Mouse (Mus musculus) heart, postnatal 14 days (tissue): ENCODE data around the gene Fam149b. TPM values are rescaled to one million over a fixed set of nuclear protein-coding genes. Genes with fewer than 3 reads are reported as not detected.
A peak's percentile ranks its signal among the peaks of the same experiment; 100 is the strongest.
"Not testable (repeated sequence)": the region's sequence is repeated elsewhere in the genome, so short reads cannot be mapped to it uniquely, and the experiment has no call there.

Source experiments
- DNase-seq, 2 experiments: peaks; one replicate each; pipeline ENCODE4 v3.0.0; 2021 to 2022
- intact Hi-C: fragments of 180-260 bp; cut with DNase I; formaldehyde crosslinking; loops from one replicate; pipeline ENCODE4 v1.15.1; 2025
- long read RNA-seq, 2 experiments: library from polyadenylated mRNA; stranded (forward); transcript quantifications; one replicate each; pipeline ENCODE4 v2.0.0; 2021
- total RNA-seq, 2 experiments: library from RNA; stranded (reverse); gene quantifications; 2 replicates each; pipeline ENCODE4 v1.2.3; 2021

Gene Fam149b
- total RNA-seq: 10 to 100 TPM; 32.1 to 34.7 TPM
- long read RNA-seq, experiment 1, full-length matches to known transcripts: 22 of 79 reads
- long read RNA-seq, experiment 1, partial matches to known transcripts: 25 of 79 reads
- long read RNA-seq, experiment 1, other reads (novel, unspliced or antisense): 32 of 79 reads
- long read RNA-seq, experiment 2, full-length matches to known transcripts: 11 of 43 reads
- long read RNA-seq, experiment 2, partial matches to known transcripts: 6 of 43 reads
- long read RNA-seq, experiment 2, other reads (novel, unspliced or antisense): 26 of 43 reads

DNA sequence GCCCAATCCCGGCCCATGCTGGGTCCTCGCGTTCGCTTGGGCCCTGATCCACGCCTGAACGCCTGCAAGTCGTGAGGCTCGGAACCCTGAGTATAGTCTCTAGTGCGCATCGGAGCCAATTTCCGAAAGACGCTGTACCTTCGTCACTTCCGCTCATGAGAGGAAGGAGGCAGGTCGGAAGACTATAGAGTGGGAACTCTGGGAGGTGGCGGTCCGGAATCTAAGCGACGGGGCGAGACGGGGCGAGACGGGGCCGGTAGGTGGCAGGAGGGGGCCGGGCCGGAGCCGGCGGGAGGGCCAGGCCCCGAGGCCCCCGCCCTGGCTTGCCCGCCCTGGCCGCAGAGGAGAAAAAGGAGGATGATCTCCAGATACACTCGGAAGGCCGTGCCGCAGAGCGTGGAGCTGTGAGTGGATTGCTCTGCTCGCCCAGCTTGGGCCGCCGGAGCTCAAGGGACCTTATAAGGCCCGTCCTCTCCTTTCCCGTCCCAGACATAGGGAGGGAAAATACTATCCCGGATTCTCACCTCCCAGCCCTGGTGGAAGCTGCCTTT is at the start of gene Fam149b, which contains the start of gene Ecd:
Gene Fam149b (plus strand): TSS at position 172 of the 551 bp plus-strand sequence.
Gene Ecd (minus strand): TSS at position 131 of the 551 bp plus-strand sequence.
- peak; percentile 90 to 95 for DNase-seq
- intact Hi-C loops: loop anchor here (2.0 kb wide), 1 partner anchor 43 kb away; no protein-coding TSS in a partner anchor

DNA sequence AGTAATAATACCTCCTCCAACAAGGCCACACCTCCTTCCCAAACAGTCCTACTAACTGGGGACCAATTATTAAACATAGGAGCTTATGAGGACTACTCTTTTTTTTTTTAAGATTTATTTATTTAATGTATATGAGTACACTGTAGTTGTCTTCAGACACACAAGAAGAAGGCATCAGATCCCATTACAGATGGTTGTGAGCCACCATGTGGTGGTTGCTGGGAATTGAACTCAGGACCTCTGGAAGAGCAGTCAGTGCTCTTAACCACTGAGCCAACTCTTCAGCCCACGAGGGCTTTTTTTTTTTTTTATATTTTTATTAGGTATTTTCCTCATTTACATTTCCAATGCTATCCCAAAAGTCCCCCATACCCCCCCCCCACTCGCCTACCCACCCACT is 42.9 kb upstream of the Fam149b start:
- DNase-seq, intact Hi-C loops: not testable (repeated sequence)

DNA sequence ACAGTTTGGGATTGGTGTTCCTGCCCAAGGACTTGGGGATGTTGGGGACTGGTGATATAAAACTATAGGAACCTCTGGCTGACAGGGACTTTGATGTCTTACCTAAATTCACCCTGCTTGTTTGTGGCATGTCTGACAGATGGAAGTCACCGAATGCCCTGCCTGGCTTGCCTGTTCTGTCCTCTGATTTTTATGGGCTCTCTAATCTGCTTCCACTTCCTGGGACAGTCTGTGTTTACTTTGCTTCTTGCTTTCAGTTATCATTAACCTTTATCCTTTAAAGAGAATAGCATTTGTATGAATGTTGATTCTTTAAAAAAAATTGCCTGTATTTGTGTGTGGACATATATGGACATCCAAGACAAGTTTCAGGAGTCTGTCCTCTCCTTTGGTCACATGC is 32.8 kb upstream of the Fam149b start:
- no peak for DNase-seq
- intact Hi-C loops: no loop called here

DNA sequence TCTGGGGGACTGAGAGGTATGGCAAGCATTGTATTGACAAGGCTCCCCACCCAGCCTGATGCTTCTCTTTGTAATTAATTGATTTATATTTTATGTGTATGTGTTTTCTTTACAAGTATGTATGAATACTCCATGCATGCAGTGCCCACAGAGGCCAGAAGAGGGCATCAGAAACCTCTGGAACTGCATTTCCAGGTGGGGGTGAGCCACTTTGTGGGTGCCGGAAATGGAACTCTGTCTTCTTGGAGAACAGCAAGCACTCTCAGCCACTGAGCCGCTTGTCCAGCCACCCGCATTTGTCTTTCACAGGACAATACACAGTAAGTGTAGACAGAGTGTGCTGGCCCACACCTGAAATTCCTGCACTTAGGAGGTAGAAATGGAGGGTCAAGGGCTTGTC is 28.5 kb upstream of the Fam149b start:
- peak; percentile 18 to 52 for DNase-seq
- intact Hi-C loops: no loop called here

DNA sequence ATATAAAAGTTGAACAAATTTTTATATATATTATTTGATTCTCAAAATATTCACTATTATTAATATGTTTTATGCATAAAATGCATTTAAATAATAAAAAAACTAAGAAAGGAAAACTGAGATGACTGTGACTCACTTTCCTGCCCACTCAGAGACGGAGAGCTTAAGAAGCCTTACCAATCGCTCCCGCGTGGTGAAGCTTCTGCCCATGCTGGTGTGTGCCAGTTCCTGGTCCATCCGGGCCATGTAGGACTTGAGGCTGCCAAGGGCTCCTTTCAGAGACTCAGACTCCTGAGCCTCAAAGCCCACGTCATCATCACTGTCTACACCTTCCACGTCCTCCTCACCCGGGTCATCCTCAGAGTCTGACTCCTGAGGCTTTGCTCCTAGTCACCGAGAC is 23.8 kb upstream of the Fam149b start:
- DNase-seq: no peak
- intact Hi-C loops: no loop called here

DNA sequence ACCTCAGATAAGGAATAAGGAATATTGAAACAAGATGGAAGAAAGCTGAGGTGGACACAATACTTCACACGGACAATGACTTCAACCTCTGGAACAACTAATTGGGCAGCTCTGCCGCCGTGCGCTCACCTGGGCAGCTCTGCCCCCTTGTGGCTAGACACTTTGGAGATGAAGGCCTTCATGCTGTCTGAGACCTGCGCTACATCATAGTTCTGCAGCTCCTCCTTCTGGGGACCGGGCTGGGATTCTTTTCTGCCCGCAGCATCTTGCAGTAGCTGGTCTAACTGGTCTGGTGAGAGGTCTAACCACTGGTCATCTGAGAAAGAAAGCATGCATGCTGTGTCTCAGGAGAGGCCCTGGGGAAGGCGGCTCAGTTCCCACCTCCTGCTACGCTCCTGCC is 19.5 kb upstream of the Fam149b start:
- peak in 1 of 2 experiments; percentile 13 for DNase-seq
- intact Hi-C loops: no loop called here

DNA sequence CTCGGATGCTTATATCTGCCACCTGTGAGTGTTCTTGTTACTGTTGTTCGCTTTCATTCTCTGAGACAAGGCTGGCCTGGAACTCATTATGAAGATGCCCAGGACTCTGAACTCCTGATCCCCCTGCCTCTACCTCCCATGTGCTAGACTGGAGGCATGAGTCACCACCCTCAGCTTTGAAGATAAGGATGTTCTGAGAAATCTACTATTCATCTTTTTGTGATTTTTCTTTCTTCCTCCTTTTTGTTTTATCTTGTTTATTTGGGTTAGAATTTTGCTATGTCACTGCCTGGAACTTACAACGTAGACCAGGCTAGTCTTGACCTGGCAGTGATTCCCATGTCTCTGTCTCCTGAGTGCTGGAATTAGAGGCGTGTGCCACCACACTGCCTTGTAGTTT is 16.6 kb upstream of the Fam149b start:
- no peak for DNase-seq
- intact Hi-C loops: no loop called here

DNA sequence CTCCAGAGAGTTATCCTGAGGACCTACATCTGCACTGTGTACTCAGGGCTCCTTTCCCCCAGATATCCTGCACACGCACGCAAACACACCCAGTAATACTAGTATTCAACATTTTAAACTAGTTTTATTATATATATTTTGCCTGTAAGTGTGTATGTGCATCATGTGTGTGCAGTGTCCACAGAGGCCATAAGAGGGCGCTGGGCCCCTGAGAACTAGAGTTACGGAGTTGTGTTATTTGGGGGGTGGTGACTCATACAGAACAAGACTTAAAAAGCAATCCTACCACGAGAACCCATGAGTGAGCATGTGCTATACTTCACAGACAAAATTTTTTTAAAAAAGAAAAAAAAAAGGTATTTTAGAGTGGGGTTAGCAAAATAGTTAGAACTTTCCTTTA is 8.5 kb upstream of the Fam149b start:
- no peak for DNase-seq
- intact Hi-C loops: no loop called here

DNA sequence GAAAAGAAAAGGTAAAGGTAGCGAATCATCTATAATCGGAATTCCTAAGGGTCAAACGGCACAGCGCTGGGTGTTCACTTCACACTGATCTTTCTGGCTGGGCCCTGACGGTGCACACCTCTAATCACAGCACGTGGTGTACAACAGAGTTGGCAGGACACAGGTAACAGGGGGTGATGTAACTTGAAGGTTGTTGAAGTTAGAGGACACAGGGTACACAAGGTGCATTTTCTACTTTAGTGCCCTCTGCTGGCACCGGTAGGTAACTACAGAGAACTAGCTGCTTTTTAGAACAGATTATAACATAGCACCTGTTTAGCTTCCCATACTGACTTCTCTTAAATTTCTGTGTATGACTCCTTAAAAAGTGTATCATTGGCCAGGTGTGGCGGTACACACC is 7.8 kb upstream of the Fam149b start:
- DNase-seq: peak; percentile 33 to 42
- intact Hi-C loops: no loop called here

DNA sequence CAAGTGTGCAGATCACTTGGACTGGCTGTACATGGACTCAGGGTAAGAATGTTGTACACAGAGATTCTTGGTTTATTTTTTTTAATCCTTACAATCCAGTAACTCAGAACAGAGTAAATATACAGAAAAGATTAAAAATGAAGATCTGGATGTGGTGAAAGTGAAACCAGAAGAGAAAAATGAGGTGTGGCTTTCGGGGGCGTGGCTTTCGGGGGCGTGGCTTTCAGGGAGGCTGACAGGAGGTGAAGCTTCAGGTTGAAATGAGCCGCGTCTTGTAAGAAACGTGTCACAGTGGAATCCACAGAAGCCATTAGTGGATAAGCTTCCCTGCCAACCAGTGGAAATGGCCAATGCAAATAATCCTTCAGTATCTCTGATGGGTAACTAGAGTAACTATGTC is 7.1 kb upstream of the Fam149b start:
- intact Hi-C loops: no loop called here
- no peak for DNase-seq

DNA sequence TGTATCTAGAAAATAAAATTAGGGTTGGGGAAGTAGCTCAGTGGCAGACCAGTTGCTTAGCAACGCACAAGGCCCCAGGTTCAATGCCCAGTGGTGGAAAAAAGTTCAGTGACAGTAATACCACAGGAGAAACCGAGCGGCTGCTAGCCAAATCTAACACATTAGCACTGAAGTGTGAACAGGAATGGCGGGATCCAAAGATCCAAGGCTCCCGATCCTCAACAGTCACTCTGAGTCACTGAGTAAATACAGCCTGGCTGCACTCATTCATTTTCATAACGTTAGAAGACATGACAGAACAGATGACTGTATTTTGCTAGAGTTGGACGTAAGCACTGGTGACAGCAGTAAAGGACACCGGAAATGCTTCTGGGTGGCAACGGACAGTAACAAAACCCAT is 2.1 kb upstream of the Fam149b start:
- intact Hi-C loops: no loop called here
- DNase-seq: no peak

DNA sequence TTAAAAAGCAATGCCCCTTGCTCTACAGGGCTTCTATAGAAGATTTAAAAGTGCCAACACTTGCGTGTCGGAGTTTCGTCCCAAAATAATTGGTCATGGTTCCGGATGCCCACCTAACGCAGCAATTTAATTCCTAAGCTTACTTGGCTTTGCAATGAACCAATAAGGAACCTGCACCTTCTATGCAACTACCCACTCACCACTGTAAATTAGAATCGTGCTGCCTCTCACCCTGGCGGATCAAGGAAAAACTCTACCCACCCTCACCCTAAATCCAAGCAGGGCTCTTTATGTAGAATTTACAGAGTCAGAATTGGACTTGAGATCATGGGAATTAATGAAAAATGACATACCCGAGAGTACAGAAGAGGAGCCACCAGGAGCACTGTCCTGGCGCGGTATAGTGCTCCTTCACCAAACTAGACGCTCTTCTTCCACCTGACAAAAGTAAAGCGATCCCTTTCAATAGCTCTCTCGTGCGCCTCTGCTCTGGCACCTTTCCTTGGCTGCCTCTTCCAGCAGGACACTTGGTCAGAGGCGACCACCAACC is 446 bp upstream of the Fam149b start:
- DNase-seq: no peak
- intact Hi-C loops: no loop called here

DNA sequence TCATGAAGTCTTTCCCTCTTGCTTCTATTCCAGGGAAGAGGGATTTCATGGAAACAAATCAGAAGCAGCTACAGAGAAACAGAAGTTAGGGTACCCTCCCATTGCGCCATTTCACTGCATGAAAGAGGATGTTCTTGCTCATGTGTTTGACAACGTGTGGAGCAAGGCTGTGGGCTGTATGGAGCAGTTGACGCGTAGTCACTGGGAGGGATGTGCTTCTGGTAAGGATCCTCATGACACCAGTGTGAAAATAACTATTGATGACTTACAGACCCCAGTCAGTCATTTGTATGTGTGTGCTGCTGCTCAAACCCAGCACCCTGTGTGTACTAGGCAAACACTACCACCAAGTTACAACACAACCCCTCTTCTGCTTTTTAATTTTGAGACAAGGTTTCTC is 15.3 kb downstream of the Fam149b start:
- no peak for DNase-seq
- intact Hi-C loops: no loop called here

DNA sequence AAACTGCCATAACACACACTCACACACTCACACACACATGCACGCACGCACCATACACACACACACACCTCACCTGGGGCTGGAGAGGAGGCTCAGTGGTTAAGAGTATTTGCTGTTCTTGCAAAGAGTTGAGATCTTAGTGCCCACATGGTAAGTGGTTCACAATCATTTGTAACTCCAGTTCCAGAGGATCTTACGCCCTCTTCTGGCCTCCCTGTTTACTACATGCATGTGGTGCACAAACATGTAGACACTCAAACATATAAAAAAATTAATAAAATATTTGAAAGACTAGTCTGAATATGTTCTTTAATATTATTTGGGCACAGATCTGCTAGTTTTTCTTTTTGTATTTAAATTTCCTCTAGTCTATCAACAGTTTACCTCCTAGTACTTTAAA is 20.3 kb downstream of the Fam149b start:
- no peak for DNase-seq
- intact Hi-C loops: no loop called here

DNA sequence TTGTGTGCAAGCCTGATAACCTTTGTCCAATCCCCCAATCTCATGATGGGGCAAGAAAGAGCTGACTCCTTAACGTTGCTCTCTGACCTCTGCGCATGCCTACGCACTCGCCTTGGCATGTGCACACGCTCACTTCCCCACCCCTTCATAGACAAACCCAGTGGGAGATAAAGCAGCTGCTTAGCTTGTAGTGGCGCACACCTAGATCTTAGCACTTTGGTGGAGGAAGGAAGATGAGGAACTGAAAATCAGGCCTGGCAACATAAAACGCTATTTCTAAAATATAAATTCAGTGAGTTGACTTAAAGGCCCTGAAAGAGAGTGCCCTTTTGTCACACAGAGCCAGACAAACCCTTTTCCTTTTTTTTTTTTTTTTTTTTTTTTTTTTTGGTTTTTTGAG is 22.8 kb downstream of the Fam149b start:
- DNase-seq: no peak
- intact Hi-C loops: no loop called here

DNA sequence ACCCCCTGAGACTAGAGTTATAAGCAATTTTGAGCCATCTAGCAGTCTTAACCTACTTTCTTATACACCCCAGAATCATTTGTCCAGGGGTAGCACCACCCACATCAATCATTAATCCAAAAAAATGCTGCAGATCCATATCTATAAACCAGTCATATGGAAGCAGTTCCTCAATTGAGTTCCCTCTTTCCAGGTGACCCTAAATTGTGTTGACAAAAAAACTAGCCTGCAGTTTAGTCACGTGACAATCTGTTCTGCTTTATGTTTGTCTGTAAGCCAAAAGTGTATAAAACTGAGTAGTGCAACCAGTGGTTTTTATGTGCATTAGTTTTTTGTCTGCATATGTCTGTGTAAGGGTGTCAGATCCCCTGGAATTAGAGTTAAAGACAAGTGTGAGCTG is 23.9 kb downstream of the Fam149b start:
- intact Hi-C loops: no loop called here
- no peak for DNase-seq

DNA sequence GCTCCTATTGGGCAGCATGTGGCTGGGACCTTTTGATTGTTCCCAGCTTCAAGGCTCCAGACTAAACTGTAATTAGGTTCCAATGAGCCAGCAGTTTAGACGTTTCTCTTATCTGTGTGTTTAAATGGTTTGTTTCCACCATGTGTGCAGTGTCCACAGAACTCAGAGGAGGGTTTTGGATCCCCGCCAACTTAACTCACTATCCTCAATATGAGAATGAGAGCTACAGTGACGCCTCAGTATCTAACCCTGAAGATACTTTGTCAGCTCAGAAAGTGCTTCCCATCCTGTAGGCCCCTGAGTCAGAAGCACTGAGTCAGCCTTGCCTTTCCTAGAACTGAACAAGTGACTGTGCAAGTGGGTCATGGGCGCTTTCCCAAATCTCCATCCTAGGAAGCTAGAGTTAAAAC is 29.2 kb downstream of the Fam149b start:
- DNase-seq: no peak
- intact Hi-C loops: no loop called here

DNA sequence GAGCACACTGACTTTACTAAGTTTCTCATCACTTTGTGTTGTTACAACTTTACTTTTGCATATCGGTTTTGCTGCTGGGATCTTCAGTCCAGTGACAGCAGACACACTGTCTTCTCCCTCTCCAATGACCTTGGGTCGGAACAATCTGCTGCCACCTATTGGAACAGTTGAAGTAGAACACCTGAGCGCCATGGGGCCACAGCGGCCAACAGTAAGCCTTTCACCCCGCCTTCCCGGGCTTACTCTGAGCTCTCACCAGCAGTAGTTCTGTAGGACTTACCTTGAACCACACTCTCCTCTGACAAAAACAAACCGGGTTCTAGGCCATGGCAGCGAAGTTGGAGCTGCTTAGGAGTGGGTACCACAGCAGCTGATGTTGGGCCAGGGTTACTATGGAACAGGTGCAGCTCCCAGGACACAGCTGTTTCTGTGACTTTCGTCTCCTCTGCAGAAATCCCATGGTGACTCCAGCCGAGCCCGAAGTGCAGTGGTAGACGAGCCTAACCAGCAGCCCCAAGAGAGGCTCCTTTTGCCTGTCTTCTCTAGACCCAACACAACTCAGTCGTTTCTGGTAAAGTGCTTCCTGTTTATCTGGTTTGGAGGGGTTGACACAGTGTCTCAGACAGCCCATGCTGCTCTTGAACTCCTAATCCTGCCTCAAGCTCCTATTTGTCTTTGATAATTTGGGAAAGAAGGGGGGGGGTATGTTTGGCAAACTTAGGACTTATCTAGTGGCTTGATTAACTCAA is 30.5 kb downstream of the Fam149b start:
- intact Hi-C loops: no loop called here
- DNase-seq: peak; percentile 12 to 57

DNA sequence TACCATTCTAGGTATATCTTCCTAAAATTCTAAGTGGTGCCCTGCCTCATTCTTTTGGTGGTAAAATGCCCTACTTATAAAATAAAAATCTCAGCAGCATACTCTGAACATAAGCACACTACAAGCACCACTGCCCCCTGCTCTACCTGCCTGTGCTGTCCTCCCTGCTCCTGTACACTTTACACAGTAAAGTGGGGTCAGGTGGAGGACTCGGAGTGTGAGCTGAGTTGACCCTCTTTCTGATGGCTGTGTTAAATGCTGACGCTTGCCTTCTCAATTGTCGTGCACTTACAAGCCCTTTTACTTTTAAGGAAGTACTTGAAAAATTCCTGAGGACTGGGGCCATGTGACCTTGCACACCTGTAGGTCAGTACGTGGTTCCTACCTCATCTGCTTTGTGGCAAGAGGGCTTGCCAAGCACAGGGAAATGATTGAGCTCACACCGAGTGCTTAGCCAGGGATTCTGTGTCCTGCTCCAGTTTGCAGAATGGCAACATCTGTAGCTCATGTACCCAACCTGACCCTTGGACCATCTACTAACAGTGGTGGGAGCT is 31.2 kb downstream of the Fam149b start:
- intact Hi-C loops: no loop called here
- no peak for DNase-seq

DNA sequence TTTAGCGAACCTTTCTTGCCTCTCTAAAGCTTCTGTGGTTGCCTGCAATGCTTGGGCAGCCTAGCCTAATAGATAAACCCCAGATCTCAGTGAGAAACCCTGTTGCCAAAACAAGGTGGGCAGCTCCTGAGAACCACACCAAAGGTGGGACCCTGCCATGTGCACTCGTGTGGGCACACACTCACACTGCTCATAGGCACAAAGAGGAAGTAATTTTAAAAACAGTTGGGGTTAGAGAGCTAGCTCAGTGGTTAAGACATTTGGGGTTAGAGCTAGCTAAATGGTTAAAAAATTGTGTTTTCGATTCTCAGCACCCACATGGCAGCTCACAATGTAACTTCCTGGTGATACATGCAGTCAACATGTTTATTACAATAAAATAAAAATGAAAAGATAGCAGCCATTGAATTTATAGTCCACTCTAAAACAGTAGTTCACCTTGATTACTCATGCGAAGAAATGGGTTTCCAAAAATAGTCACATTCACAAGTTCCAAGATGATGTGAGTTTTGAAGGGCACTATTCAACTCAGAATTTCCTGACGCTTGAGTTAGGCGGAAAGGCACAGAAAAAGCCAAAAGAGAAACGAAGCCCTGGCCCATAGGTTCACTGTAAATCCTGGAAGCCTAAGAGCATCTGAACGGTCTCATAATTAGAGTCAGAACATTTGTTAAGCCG is 31.9 kb downstream of the Fam149b start:
- DNase-seq: no peak
- intact Hi-C loops: no loop called here
